Mouse (Mus musculus) intestine, embryonic 16.5 days (tissue): Measurements from ENCODE around the gene Atxn3. TPM values are rescaled to one million over a fixed set of nuclear protein-coding genes. Genes with fewer than 3 reads are reported as not detected.
A peak's percentile ranks its signal among the peaks of the same experiment; 100 is the strongest.

Source experiments
- ATAC-seq: fragments of 200-750 bp; cut with Nextera tagmentation; 2 replicates; pipeline ENCODE4 v1.8.0; 2017; ENCODE audit warnings: moderate TSS enrichment, moderate library complexity
- H3K27ac ChIP-seq: fragments of 300-500 bp; sonication (generic); 2 replicates; pipeline ENCODE4 v1.5.1; 2014; ENCODE audit warnings: mild to moderate bottlenecking, low read length
- H3K27me3 ChIP-seq: fragments of 300-500 bp; sonication (generic); replicated peaks from 2 replicates; pipeline ENCODE4 v1.6.1; 2014; ENCODE audit warnings: low read length, control low read depth, mixed read lengths; ENCODE audit not compliant: control insufficient read depth, insufficient read depth
- H3K36me3 ChIP-seq: fragments of 300-500 bp; sonication (generic); 2 replicates; pipeline ENCODE4 v1.6.1; 2014; ENCODE audit warnings: low read length, control low read depth; ENCODE audit not compliant: control insufficient read depth, insufficient read depth
- H3K4me1 ChIP-seq: fragments of 300-500 bp; sonication (generic); 2 replicates; pipeline ENCODE4 v1.6.1; 2014; ENCODE audit warnings: low read length, control low read depth, mixed read lengths; ENCODE audit not compliant: control insufficient read depth, insufficient read depth
- H3K4me2 ChIP-seq: fragments of 300-500 bp; sonication (generic); 2 replicates; pipeline ENCODE4 v1.6.1; 2014; ENCODE audit warnings: low read depth, low read length, control low read depth
- H3K4me3 ChIP-seq: fragments of 300-500 bp; sonication (generic); 2 replicates; pipeline ENCODE4 v1.5.1; 2014; ENCODE audit warnings: mild to moderate bottlenecking, low read length
- H3K9ac ChIP-seq: fragments of 300-500 bp; sonication (generic); 2 replicates; pipeline ENCODE4 v1.6.1; 2014; ENCODE audit warnings: low read depth, low read length
- H3K9me3 ChIP-seq: fragments of 300-500 bp; sonication (generic); 2 replicates; pipeline ENCODE4 v1.6.1; 2016; ENCODE audit warnings: low read length, control low read depth; ENCODE audit not compliant: control insufficient read depth
- WGBS: fragments of 180-500 bp; shearing (Covaris S2); extraction: QIAGEN DNeasy Blood & Tissue Kit; methylation state at CpG from one replicate; pipeline ENCODE4 v1.1.7; 2014; 5-methylcytosine and 5-hydroxymethylcytosine counted together
- polyA plus RNA-seq: library from polyadenylated mRNA; unstranded; fragments of >200 nt; fragmentation: Nextera tagmentation; extraction: Ambion mirVana; gene quantifications from 2 replicates; pipeline ENCODE4 v1.2.1, GENCODE M21; 2015

Atxn3 gene
- 13.1 and 14.0 TPM in 2 replicates for polyA plus RNA-seq

DNA sequence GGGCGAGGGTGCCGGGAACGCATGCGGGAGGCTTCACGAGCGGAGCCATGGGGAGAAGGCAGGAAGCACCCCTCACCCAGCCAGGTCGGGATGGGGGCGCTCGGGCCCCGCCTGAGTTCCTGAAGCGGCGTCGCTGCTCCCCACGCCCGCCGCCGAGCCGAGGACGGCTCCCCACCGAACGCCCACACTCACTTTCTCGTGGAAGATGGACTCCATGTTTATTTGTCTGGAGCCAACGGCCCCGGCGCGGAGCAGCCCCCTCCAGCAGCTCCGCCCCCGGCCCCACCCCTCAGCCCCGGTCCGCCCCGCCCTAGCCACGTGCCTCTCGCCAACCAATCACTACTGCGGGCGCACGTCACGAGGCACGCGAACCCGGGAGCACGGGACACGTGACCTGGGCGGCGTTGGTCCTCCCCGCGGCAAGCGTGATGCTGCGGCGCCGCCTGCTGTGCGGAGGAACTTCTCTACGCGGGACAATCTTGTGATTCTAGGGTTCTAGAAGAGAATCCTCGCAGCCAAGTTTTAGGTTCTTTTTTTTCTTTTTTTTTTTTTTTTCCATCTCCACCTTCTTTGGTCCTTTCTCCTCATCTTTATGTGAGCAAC lies at the start of gene Atxn3:
Atxn3 (minus strand) TSS at position 305 of the 603 bp plus-strand sequence.
- peak within 1 kb of the TSS; percentile 37; the same call in 1 of the 2 replicates for H3K27ac ChIP-seq
- H3K9me3 ChIP-seq = no peaks in the 10 kb centered on the region
- H3K9ac ChIP-seq = peak within 1 kb of the TSS; percentile 92
- WGBS = under 1% methylated on average over 53 of the region's 54 CpGs
- H3K4me2 ChIP-seq = peak within 1 kb of the TSS; percentile 57
- no peaks in the 10 kb centered on the region for H3K27me3 ChIP-seq
- peak; percentile 99 for ATAC-seq
- H3K4me1 ChIP-seq = peaks cover 3% of the 10 kb centered on the region; the same call in 1 of the 2 replicates
- H3K36me3 ChIP-seq = no peaks in the 10 kb centered on the region
- peak within 1 kb of the TSS; percentile 90 for H3K4me3 ChIP-seq

- no peak overlapping the region for H3K27ac ChIP-seq
- ATAC-seq = no peak
- no peaks in the 10 kb centered on the region for H3K4me1 ChIP-seq
- no peaks in the 10 kb centered on the region for H3K9me3 ChIP-seq
- H3K9ac ChIP-seq = no peak overlapping the region
- no peak overlapping the region for H3K4me3 ChIP-seq
- H3K36me3 ChIP-seq = 0 out of 2 replicates have a peak, but pooled peaks cover 9% of the 10 kb centered on the region
- no peak overlapping the region for H3K4me2 ChIP-seq
- WGBS = 95% methylated on average over 11 of the region's 11 CpGs
- H3K27me3 ChIP-seq = no peaks in the 10 kb centered on the region
Observed at GRCm38 (mm10) chr12:102000785-102001184, 42.7 kb upstream of the Atxn3 start.

DNA sequence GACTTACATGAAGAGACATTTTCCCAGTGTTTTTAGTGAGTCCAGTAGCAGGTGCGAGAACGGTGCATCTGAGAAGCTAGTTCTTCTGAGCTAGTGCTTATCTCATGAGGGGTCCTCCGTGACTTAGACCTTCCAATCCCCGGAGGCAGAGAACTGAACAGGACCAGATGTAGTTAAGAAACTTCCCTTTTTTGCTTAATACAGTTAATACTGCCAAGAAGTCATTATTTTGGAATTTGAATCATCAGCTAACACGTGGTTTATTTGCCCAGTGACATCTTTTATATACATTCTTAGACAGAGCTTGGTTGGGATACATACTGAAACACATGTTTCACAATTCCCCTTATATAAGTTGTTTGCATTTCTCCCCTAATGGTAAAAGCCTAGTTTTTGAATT lies 40.9 kb upstream of the Atxn3 start:
- Histone ChIP-seq H3K27me3 (no peaks in the 10 kb centered on the region), H3K4me2 (no peak overlapping the region), H3K27ac (no peak overlapping the region), H3K9me3 (no peaks in the 10 kb centered on the region), H3K9ac (no peak overlapping the region), H3K4me1 (no peaks in the 10 kb centered on the region), H3K36me3 (0 out of 2 replicates have a peak, but pooled peaks cover 14% of the 10 kb centered on the region), H3K4me3 (no peak overlapping the region)
- 83% methylated on average over 5 of the region's 5 CpGs for WGBS
- ATAC-seq = no peak

DNA sequence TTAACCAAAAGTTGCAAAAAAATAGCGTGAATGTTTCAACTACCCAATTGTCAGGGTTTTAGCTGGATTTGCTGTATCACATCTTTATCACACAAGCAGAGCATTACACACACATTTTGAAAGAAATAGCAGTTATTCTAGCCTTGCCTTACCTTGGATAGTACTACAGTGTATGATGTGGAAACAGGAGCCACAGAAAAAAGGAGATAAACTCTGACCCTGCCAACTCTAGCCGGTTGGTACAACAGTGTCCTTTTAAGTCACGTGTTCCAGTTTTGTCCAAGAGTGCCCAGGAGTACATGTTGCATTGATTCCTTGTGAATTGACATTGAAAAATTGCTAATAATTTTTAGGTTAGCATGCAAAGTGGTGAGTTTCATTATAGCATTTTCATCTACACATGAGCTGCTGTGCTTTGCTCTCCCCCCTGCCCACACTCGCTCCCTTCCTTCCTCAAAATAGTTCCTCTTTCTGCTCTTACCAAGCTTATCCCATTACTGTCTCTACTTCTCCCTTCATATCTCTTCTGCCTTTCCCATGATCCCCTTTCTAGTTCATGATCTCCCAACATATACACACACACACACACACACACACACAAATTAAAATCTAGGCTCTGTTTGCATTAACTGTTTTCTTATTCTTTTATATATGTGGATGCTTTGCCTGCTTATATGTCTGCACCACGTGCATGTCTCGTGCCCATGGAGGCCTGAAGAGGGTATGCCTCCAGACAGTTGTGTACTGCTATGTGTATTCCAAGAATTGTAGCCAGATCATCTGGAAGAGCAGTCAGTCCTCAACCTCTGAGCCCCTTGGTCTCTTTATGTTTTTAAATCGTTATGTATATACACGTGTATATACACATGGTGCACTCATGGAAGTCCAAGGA lies 36.8 kb upstream of the Atxn3 start:
- no peaks in the 10 kb centered on the region for H3K4me1 ChIP-seq
- H3K4me2 ChIP-seq = no peak overlapping the region
- peaks cover 23% of the 10 kb centered on the region for H3K36me3 ChIP-seq
- H3K9me3 ChIP-seq = no peaks in the 10 kb centered on the region
- H3K4me3 ChIP-seq = no peak overlapping the region
- ATAC-seq = no peak
- H3K9ac ChIP-seq = no peak overlapping the region
- no peak overlapping the region for H3K27ac ChIP-seq
- no peaks in the 10 kb centered on the region for H3K27me3 ChIP-seq
- 93% methylated on average over 8 of the region's 8 CpGs for WGBS

GRCm38 (mm10) chr12:101987659-101988058 lies 29.6 kb upstream of the Atxn3 start:
- H3K4me2 ChIP-seq = no peak overlapping the region
- ATAC-seq = no peak
- WGBS = 90% methylated on average over 6 of the region's 6 CpGs
- peaks cover 26% of the 10 kb centered on the region for H3K36me3 ChIP-seq
- no peaks in the 10 kb centered on the region for H3K4me1 ChIP-seq
- H3K4me3 ChIP-seq = no peak overlapping the region
- no peaks in the 10 kb centered on the region for H3K27me3 ChIP-seq
- no peak overlapping the region for H3K9ac ChIP-seq
- H3K9me3 ChIP-seq = no peaks in the 10 kb centered on the region
- no peak overlapping the region for H3K27ac ChIP-seq

DNA sequence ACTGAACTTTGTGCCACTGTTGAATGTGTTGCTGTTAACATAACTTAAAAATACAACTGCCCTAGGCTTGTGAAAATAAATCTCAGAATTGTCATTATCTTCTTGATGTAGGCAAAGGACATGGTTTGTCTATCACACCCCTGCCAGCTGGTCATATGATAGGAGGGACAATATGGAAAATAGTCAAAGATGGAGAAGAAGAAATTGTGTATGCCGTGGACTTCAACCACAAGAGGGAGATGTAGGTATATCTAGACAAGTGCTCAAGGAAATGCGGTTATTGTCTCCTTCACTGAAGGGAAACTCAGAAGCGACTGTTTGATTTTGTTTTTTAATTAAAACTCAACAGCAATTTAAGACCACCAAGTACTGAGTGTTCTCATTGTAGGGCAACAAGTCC lies 27.1 kb upstream of the Atxn3 start:
- 65% methylated on average over 3 of the region's 3 CpGs for WGBS
- peaks cover 22% of the 10 kb centered on the region for H3K36me3 ChIP-seq
- ATAC-seq = no peak

DNA sequence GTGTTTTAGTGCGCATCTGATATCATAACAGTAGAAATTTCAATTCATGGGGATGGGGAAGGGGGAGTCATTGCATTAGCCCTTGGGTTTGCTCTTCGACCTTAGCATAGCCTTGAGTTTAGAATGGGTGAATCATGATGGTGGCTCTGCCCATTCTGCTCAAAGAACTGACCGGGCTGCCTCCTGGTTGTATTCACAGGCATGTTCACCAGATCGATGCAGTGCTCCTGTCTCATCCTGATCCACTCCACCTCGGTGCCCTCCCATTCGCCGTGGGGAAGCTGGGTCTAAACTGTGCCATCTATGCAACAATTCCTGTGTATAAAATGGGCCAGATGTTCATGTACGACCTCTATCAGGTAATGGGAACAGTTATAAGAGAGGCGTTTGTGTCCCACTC lies 24.9 kb upstream of the Atxn3 start:
- Histone ChIP-seq H3K9ac (no peak overlapping the region), H3K27me3 (no peaks in the 10 kb centered on the region), H3K36me3 (peaks cover 13% of the 10 kb centered on the region), H3K9me3 (no peaks in the 10 kb centered on the region), H3K4me2 (no peak overlapping the region), H3K4me1 (no peaks in the 10 kb centered on the region; the same call in 1 of the 2 replicates), H3K4me3 (no peak overlapping the region), H3K27ac (no peak overlapping the region)
- no peak for ATAC-seq
- 93% methylated on average over 9 of the region's 9 CpGs for WGBS

More for the DNA sequence above, 27.1 kb upstream of the Atxn3 start:
- no peaks in the 10 kb centered on the region for H3K9me3 ChIP-seq
- no peak overlapping the region for H3K4me2 ChIP-seq
- H3K9ac ChIP-seq = no peak overlapping the region
- no peaks in the 10 kb centered on the region; the same call in 1 of the 2 replicates for H3K4me1 ChIP-seq
- H3K27ac ChIP-seq = no peak overlapping the region
- no peak overlapping the region for H3K4me3 ChIP-seq
- no peaks in the 10 kb centered on the region for H3K27me3 ChIP-seq

DNA sequence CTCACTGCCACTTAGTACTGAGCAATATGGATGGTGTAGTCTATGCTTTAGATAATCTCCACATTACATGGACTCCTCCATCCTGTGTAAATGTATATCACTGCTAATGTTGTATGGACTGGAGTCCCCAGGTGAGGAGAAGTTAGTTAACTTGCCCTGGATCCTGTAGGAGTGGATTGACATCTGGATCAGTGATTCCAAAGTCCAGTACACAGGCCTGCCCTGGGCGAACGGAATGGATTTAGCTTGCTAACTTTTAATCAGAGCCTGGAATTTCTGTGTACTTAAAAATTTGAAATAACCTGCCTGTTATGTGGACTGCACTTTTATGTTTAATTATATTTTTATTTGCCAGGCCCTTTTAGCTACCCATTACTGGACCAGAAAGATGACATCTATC lies 23.5 kb upstream of the Atxn3 start:
- Histone ChIP-seq H3K9me3 (no peaks in the 10 kb centered on the region), H3K4me1 (peaks cover 10% of the 10 kb centered on the region), H3K4me3 (no peak overlapping the region), H3K36me3 (peaks cover 12% of the 10 kb centered on the region; the same call in 1 of the 2 replicates), H3K9ac (no peak overlapping the region), H3K27ac (no peak overlapping the region), H3K27me3 (no peaks in the 10 kb centered on the region), H3K4me2 (no peak overlapping the region)
- 79% methylated on average over 2 of the region's 2 CpGs for WGBS
- ATAC-seq = no peak

GRCm38 (mm10) chr12:101980266-101980665 lies 22.2 kb upstream of the Atxn3 start:
- Histone ChIP-seq H3K4me1 (peaks cover 10% of the 10 kb centered on the region), H3K4me2 (no peak overlapping the region), H3K27ac (no peak overlapping the region), H3K9ac (no peak overlapping the region), H3K36me3 (peaks cover 12% of the 10 kb centered on the region; the same call in 1 of the 2 replicates), H3K27me3 (no peaks in the 10 kb centered on the region), H3K9me3 (no peaks in the 10 kb centered on the region), H3K4me3 (no peak overlapping the region)
- 67% methylated on average over 5 of the region's 5 CpGs for WGBS
- no peak for ATAC-seq
